Mouse (Mus musculus): Measurements from ENCODE around the gene Slc19a1. TPM values are rescaled to one million over a fixed set of nuclear protein-coding genes. Genes with fewer than 3 reads are reported as not detected.

Slc19a1 gene
- polyA plus RNA-seq, 1 experiment from 2014 or later: 9.6 TPM

- Histone ChIP-seq H3K4me1 (replicated peaks) (peaks cover 21% of the 10 kb centered on the region), H3K9ac (no peak overlapping the region), H3K9me3 (replicated peaks) (no peaks in the 10 kb centered on the region), H3K4me2 (no peak overlapping the region), H3K36me3 (peaks cover 6% of the 10 kb centered on the region; the same call in 1 of the 2 replicates), H3K27ac (no peak overlapping the region), H3K27me3 (no peaks in the 10 kb centered on the region), H3K4me3 (no peak overlapping the region)
- ATAC-seq (replicated peaks; ENCODE audit: insufficient number of reproducible peaks, insufficient read depth, low FRiP score, low read depth): no peak
- WGBS: 92% methylated on average over 3 of the region's 3 CpGs
Measured at GRCm38 (mm10) chr10:77095666-77096065, 63.6 kb downstream of the Slc19a1 start.

- Histone ChIP-seq H3K4me3 (no peak overlapping the region), H3K4me1 (replicated peaks) (peaks cover 20% of the 10 kb centered on the region), H3K36me3 (peaks cover 6% of the 10 kb centered on the region; the same call in 1 of the 2 replicates), H3K9me3 (replicated peaks) (no peaks in the 10 kb centered on the region), H3K27me3 (no peaks in the 10 kb centered on the region), H3K27ac (peak overlapping the region; percentile 59), H3K9ac (no peak overlapping the region), H3K4me2 (no peak overlapping the region)
- WGBS: 60% methylated on average over 12 of the region's 12 CpGs
- ATAC-seq (replicated peaks; ENCODE audit: insufficient number of reproducible peaks, insufficient read depth, low FRiP score, low read depth): no peak
Measured at GRCm38 (mm10) chr10:77097006-77097889, 65.2 kb downstream of the Slc19a1 start.

GRCm38 (mm10) chr10:77097890-77098200, 65.8 kb downstream of the Slc19a1 start:
- no peak overlapping the region for H3K4me2 ChIP-seq
- H3K27ac ChIP-seq: peak overlapping the region; percentile 59
- WGBS: 42% methylated on average over 4 of the region's 4 CpGs
- H3K9ac ChIP-seq: no peak overlapping the region
- H3K4me1 ChIP-seq (replicated peaks): peaks cover 20% of the 10 kb centered on the region
- H3K27me3 ChIP-seq: no peaks in the 10 kb centered on the region
- no peak overlapping the region for H3K4me3 ChIP-seq
- H3K9me3 ChIP-seq (replicated peaks): no peaks in the 10 kb centered on the region
- peak; percentile 73 for ATAC-seq (replicated peaks; ENCODE audit: insufficient number of reproducible peaks, insufficient read depth, low FRiP score, low read depth)
- H3K36me3 ChIP-seq: peaks cover 6% of the 10 kb centered on the region; the same call in 1 of the 2 replicates

- WGBS: 74% methylated on average over 2 of the region's 2 CpGs
- peaks cover 6% of the 10 kb centered on the region; the same call in 1 of the 2 replicates for H3K36me3 ChIP-seq
Measured at GRCm38 (mm10) chr10:77098619-77099018, 66.6 kb downstream of the Slc19a1 start.

GRCm38 (mm10) chr10:77099777-77100176, 67.7 kb downstream of the Slc19a1 start:
- Histone ChIP-seq H3K27ac (no peak overlapping the region), H3K27me3 (no peaks in the 10 kb centered on the region), H3K9me3 (replicated peaks) (no peaks in the 10 kb centered on the region), H3K4me1 (replicated peaks) (peaks cover 23% of the 10 kb centered on the region), H3K4me2 (no peak overlapping the region), H3K9ac (no peak overlapping the region), H3K36me3 (no peaks in the 10 kb centered on the region), H3K4me3 (no peak overlapping the region)
- WGBS: 84% methylated on average over 4 of the region's 4 CpGs
- no peak for ATAC-seq (replicated peaks; ENCODE audit: insufficient number of reproducible peaks, insufficient read depth, low FRiP score, low read depth)

More at GRCm38 (mm10) chr10:77098619-77099018, 66.6 kb downstream of the Slc19a1 start:
- Histone ChIP-seq H3K4me1 (replicated peaks) (peaks cover 20% of the 10 kb centered on the region), H3K4me3 (no peak overlapping the region), H3K9me3 (replicated peaks) (no peaks in the 10 kb centered on the region), H3K4me2 (no peak overlapping the region), H3K9ac (no peak overlapping the region), H3K27me3 (no peaks in the 10 kb centered on the region), H3K27ac (peak overlapping the region; percentile 59)
- ATAC-seq (replicated peaks; ENCODE audit: insufficient number of reproducible peaks, insufficient read depth, low FRiP score, low read depth): no peak; the same call in 1 of the 2 replicates

GRCm38 (mm10) chr10:77103689-77104088, 71.6 kb downstream of the Slc19a1 start:
- 62% methylated on average over 8 of the region's 8 CpGs for WGBS
- H3K4me2 ChIP-seq: no peak overlapping the region
- no peaks in the 10 kb centered on the region for H3K9me3 ChIP-seq (replicated peaks)
- ATAC-seq (replicated peaks; ENCODE audit: insufficient number of reproducible peaks, insufficient read depth, low FRiP score, low read depth): no peak
- H3K27ac ChIP-seq: no peak overlapping the region
- H3K27me3 ChIP-seq: no peaks in the 10 kb centered on the region
- H3K4me3 ChIP-seq: no peak overlapping the region
- no peaks in the 10 kb centered on the region for H3K36me3 ChIP-seq
- H3K4me1 ChIP-seq (replicated peaks): peaks cover 5% of the 10 kb centered on the region
- no peak overlapping the region for H3K9ac ChIP-seq

GRCm38 (mm10) chr10:77104327-77104726, 72.3 kb downstream of the Slc19a1 start:
- H3K9me3 ChIP-seq (replicated peaks): no peaks in the 10 kb centered on the region
- peaks cover 7% of the 10 kb centered on the region for H3K4me1 ChIP-seq (replicated peaks)
- no peak overlapping the region for H3K9ac ChIP-seq
- no peak overlapping the region for H3K4me3 ChIP-seq
- no peaks in the 10 kb centered on the region for H3K36me3 ChIP-seq
- no peaks in the 10 kb centered on the region for H3K27me3 ChIP-seq
- H3K27ac ChIP-seq: no peak overlapping the region
- H3K4me2 ChIP-seq: no peak overlapping the region
- no peak for ATAC-seq (replicated peaks; ENCODE audit: insufficient number of reproducible peaks, insufficient read depth, low FRiP score, low read depth)

- H3K27me3 ChIP-seq: no peaks in the 10 kb centered on the region
- H3K4me1 ChIP-seq (replicated peaks): peaks cover 41% of the 10 kb centered on the region
- no peaks in the 10 kb centered on the region for H3K9me3 ChIP-seq (replicated peaks)
- ATAC-seq (replicated peaks; ENCODE audit: insufficient number of reproducible peaks, insufficient read depth, low FRiP score, low read depth): no peak
- H3K27ac ChIP-seq: no peak overlapping the region
- no peak overlapping the region for H3K9ac ChIP-seq
- H3K4me2 ChIP-seq: no peak overlapping the region
- WGBS: 75% methylated on average over 4 of the region's 4 CpGs
- no peak overlapping the region for H3K4me3 ChIP-seq
- H3K36me3 ChIP-seq: no peaks in the 10 kb centered on the region
Measured at GRCm38 (mm10) chr10:77108106-77108505, 76.1 kb downstream of the Slc19a1 start.

GRCm38 (mm10) chr10:77110010-77110409, 78.0 kb downstream of the Slc19a1 start:
- peaks cover 54% of the 10 kb centered on the region for H3K4me1 ChIP-seq (replicated peaks)
- WGBS: 56% methylated on average over 9 of the region's 9 CpGs
- ATAC-seq (replicated peaks; ENCODE audit: insufficient number of reproducible peaks, insufficient read depth, low FRiP score, low read depth): no peak; the same call in 1 of the 2 replicates

More at GRCm38 (mm10) chr10:77110010-77110409, 78.0 kb downstream of the Slc19a1 start:
- H3K27me3 ChIP-seq: no peaks in the 10 kb centered on the region
- no peaks in the 10 kb centered on the region for H3K36me3 ChIP-seq
- H3K4me2 ChIP-seq: no peak overlapping the region
- H3K27ac ChIP-seq: no peak overlapping the region
- no peak overlapping the region for H3K4me3 ChIP-seq
- no peak overlapping the region for H3K9ac ChIP-seq
- H3K9me3 ChIP-seq (replicated peaks): no peaks in the 10 kb centered on the region

Other genes with a start within 250 kb of the Slc19a1 start
- 9.4 and 18.0 TPM in 2 replicates for gene Pcbp3, start 70.4 kb upstream of the Slc19a1 start, polyA plus RNA-seq (2015; fragmentation: Nextera tagmentation; extraction: Ambion mirVana)
- 108 and 136 TPM in 2 replicates for gene Col18a1, start 134.3 kb downstream of the Slc19a1 start, polyA plus RNA-seq (2015; fragmentation: Nextera tagmentation; extraction: Ambion mirVana)
- gene Pofut2, start 227.0 kb downstream of the Slc19a1 start, polyA plus RNA-seq (2015; fragmentation: Nextera tagmentation; extraction: Ambion mirVana): 99.8 and 124 TPM in 2 replicates

All from heart, embryonic 15.5 days (tissue).